Mouse (Mus musculus) telencephalon, adult 2 months (tissue): ENCODE results near the gene Capn11.

ENCODE experiments used
- DNase-seq: peaks from one replicate; pipeline ENCODE4 v3.0.0-alpha.2; 2011; ENCODE audit warnings: low read depth, low spot score

Gene Capn11

DNA sequence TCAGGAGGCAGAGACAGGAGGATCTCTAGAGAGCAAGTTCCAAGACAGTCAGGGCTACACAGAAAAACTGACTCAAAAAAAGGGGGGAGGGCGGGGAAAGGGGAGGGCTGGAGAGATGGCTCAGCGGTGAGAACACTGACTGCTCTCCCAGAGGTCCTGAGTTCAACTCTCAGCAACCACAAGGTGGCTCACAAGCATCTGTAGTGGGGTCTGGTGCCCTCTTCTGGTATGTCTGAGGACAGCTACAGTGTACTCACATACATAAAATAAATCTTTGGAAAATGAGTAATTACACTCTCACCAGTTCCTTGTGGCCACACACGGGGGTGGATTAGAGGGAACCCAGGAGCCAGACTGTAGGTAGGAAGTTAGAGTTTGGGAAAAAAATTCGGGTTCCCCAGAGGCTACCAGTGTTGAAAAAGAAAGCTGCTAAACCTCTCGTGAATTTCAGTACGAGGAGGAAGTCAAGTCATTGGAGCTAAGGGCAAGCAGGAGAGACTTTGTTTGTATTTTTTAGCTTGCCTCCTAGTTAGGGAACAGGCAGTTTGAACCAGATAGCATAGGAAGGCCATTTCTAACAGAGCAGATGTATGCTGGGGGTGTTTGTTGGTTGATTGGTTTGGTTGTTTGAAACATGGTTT, 76.3 kb downstream of the Capn11 start:
- DNase-seq, result no peak

DNA sequence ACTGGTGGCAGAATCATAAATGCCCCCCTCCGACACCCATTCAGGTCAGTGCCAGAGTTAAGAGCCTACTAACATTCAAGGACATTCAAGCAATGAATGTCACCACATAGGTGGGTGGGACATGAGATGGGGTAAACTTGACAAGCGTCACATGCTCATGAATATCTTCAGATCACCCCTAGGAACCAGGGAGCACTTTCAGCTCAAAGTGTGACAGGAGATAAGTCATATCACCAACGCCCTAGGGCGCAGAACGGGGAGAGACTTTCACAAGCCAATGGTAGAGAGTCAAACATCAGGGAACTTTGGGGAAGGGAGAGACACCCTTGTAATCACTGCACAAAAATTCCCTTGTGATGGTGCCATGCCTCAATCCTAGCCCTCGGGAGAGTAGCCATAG, 76.9 kb downstream of the Capn11 start:
- DNase-seq, result no peak

DNA sequence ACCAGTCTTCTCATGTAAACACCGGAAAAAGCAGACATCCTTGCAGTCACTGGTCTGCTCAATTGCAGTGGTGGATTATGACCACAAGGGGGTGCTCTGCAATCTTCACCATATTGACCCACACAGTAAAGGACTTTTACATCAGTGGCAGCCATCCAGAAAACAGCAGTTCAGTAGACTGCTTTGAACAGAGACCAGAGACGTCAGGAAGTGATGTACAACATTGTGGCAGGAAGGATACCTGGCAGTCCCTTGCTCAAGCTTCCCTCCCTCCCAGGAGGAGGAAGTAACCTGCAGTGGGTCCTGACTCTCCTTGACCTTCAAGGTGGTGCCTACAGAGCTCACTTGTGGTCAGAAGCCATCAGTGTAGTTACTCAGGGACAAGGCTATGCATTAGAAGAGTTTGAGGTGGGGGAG, 77.5 kb downstream of the Capn11 start:
- DNase-seq, result no peak

DNA sequence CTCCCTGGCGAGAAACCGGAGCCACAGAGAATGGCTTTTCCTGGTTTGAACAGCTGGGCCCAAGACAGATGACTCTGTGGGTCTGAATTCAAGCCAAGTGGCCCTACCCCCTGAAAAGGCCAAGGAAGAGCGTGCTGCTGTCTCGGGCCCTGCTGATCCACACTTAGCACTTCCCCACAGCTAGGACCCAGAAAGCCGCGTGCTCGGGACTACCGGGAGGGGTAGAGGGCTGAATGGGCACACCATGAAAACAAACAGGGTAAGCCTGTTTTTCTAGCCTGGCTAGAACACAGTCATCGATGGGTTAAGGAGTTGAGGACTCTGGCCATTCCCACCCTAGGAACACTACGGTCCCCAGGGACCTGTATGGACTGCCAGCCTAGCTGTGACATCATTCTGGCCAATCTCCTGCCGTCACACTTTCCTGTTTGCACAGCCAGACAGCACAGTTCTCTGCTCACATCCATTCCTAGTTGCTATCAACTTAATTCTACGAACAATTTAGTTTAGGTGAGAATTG, 78.1 kb downstream of the Capn11 start:
- DNase-seq, result no peak
